Mouse (Mus musculus) cortical plate, adult 2 months (tissue): ENCODE measurements around the gene Ccdc33. TPM values are rescaled to one million over a fixed set of nuclear protein-coding genes. Genes with fewer than 3 reads are reported as not detected.

Experiments
- H3K27ac ChIP-seq: fragments of 200-500 bp; 2 replicates; pipeline ENCODE4 v1.5.1; 2012; ENCODE audit warnings: low read length, control low read depth, inconsistent platforms; ENCODE audit not compliant: insufficient read depth
- H3K4me1 ChIP-seq: fragments of 200-500 bp; 2 replicates; pipeline ENCODE4 v1.6.1; 2011; ENCODE audit warnings: low read length; ENCODE audit not compliant: control insufficient read depth, insufficient read depth
- H3K4me3 ChIP-seq: fragments of 200-500 bp; 2 replicates; pipeline ENCODE4 v1.5.1; 2011; ENCODE audit warnings: mild to moderate bottlenecking, low read length, control low read depth; ENCODE audit not compliant: insufficient read depth
- CTCF ChIP-seq: fragments of 200-500 bp; IDR thresholded peaks from 2 replicates; pipeline ENCODE4 v1.5.1; 2011; ENCODE audit warnings: mild to moderate bottlenecking, control low read depth, low read length; ENCODE audit not compliant: insufficient read depth; ENCODE audit errors: extremely low read depth
- POLR2A ChIP-seq: fragments of 200-500 bp; IDR thresholded peaks from 2 replicates; pipeline ENCODE4 v1.6.1; 2011; ENCODE audit warnings: mild to moderate bottlenecking, low read length, control low read depth; ENCODE audit not compliant: insufficient read depth; ENCODE audit errors: extremely low read depth
- polyA plus RNA-seq: library from polyadenylated mRNA; depleted of rRNA; stranded (reverse); fragments of >200 nt; gene quantifications from 2 replicates; pipeline ENCODE4 v1.2.3, GENCODE M21; 2012

Gene Ccdc33
- polyA plus RNA-seq, 1 experiment: 1.7 TPM

DNA sequence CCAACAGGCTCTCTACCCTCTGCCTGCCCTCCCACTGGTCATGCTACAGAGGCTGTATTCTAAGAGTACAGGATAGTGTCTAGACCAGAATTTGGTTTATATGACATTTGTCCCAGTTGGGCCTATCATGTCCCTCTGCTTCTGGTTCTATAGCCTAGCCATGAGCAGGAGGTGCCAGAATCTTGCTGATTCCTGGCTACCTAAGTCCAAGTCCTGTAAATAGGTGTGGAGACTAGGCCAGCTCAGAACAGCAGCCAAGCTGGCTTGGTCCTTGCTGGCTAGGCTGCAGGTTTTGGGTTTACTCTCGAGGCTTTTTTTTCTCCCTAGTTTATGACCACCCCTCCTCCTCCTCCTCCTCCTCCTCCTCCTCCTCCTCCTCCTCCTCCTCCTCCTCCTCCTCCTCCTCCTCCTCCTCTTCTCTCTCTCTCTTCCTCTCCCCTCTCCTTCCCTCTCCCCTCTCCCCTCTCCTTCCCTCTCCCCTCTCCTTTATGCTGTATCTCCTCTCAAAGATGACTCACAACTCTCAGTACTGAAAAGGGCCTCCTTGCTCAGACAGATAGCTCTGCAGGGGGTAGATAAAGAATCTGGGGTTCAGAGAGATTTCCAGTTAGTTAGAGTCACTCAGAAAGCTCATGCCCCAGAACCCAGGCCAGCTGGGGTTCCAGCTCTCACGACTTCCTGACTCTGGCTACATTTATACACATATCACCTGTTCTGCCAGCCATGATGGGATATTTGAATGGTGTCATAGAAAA, 91.0 kb downstream of the Ccdc33 start:
- TF ChIP-seq CTCF: no peak
- TF ChIP-seq POLR2A: no peak
- H3K4me3 ChIP-seq: no peak overlapping the region
- H3K27ac ChIP-seq: no peak overlapping the region
- no peaks in the 10 kb centered on the region for H3K4me1 ChIP-seq

DNA sequence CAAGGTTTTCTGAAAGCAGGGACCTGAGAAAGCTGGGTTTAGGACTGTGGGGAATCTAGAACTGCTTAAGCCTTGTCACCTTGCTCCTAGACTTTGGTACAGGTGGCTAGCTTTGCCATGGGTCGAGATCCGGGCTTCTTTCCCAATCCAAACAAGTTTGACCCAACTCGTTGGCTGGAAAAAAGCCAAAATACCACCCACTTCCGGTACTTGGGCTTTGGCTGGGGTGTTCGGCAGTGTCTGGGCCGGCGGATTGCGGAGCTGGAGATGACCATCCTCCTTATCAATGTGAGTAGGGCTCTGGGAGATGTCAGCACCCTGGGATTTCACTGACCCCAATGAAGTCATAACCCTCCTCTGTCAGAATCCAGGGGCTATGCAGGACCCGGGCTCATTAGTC, 92.6 kb downstream of the Ccdc33 start:
- H3K4me1 ChIP-seq: no peaks in the 10 kb centered on the region
- H3K4me3 ChIP-seq: no peak overlapping the region
- TF ChIP-seq POLR2A: no peak
- no peak for TF ChIP-seq CTCF
- no peak overlapping the region for H3K27ac ChIP-seq

DNA sequence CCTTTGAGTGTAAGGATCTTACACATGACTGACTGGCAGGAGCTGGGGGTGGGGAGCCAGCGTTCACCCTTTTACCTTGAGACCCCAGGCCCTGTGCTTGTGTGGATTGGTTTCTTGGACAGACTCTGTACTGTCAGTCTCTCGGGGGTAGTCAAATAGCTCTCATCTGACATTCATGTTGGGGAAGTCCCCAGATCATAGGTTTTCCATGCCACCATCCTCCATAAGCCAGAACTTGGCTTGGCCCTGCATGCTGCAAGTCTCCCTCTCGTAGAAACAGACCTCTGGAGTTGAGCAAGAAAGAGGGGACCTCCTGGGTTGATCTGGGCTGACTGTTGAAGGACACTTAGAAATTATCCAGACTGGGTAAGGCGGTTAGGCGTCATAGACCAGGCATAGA, 100.2 kb downstream of the Ccdc33 start:
- Histone ChIP-seq H3K27ac (no peak overlapping the region), H3K4me1 (no peaks in the 10 kb centered on the region), H3K4me3 (no peak overlapping the region)
- TF ChIP-seq CTCF (no peak), POLR2A (no peak)

- TF ChIP-seq POLR2A (no peak), CTCF (no peak)
- H3K4me1 ChIP-seq: peaks cover 3% of the 10 kb centered on the region; the same call in 1 of the 2 replicates
Observed at GRCm38 (mm10) chr9:58016962-58017361, 101.7 kb downstream of the Ccdc33 start.

GRCm38 (mm10) chr9:58015856-58016255, 102.8 kb downstream of the Ccdc33 start:
- H3K27ac ChIP-seq: no peak overlapping the region
- TF ChIP-seq POLR2A (no peak), CTCF (no peak)
- H3K4me1 ChIP-seq: peaks cover 3% of the 10 kb centered on the region; the same call in 1 of the 2 replicates

More at GRCm38 (mm10) chr9:58016962-58017361, 101.7 kb downstream of the Ccdc33 start:
- no peak overlapping the region for H3K4me3 ChIP-seq
- H3K27ac ChIP-seq: no peak overlapping the region

GRCm38 (mm10) chr9:58014393-58015160, 104.0 kb downstream of the Ccdc33 start:
- no peak for TF ChIP-seq POLR2A
- no peak for TF ChIP-seq CTCF
- no peak overlapping the region for H3K4me3 ChIP-seq
- H3K4me1 ChIP-seq: peaks cover 3% of the 10 kb centered on the region; the same call in 1 of the 2 replicates
- no peak overlapping the region for H3K27ac ChIP-seq

More at GRCm38 (mm10) chr9:58015856-58016255, 102.8 kb downstream of the Ccdc33 start:
- H3K4me3 ChIP-seq: no peak overlapping the region

GRCm38 (mm10) chr9:58012935-58013334, 105.7 kb downstream of the Ccdc33 start:
- TF ChIP-seq POLR2A (no peak), CTCF (no peak)

GRCm38 (mm10) chr9:58012486-58012885, 106.1 kb downstream of the Ccdc33 start:
- Histone ChIP-seq H3K4me1 (peaks cover 6% of the 10 kb centered on the region; the same call in 1 of the 2 replicates), H3K27ac (no peak overlapping the region), H3K4me3 (no peak overlapping the region)
- TF ChIP-seq POLR2A (no peak), CTCF (no peak)

More at GRCm38 (mm10) chr9:58012935-58013334, 105.7 kb downstream of the Ccdc33 start:
- Histone ChIP-seq H3K4me1 (peaks cover 6% of the 10 kb centered on the region; the same call in 1 of the 2 replicates), H3K27ac (no peak overlapping the region), H3K4me3 (no peak overlapping the region)

- TF ChIP-seq POLR2A: no peak
- no peak for TF ChIP-seq CTCF
- no peak overlapping the region for H3K27ac ChIP-seq
- no peak overlapping the region for H3K4me3 ChIP-seq
- H3K4me1 ChIP-seq: peaks cover 6% of the 10 kb centered on the region; the same call in 1 of the 2 replicates
Observed at GRCm38 (mm10) chr9:58011552-58011951, 107.1 kb downstream of the Ccdc33 start.
